Mouse (Mus musculus): ENCODE results near the gene Tle6. TPM values are rescaled to one million over a fixed set of nuclear protein-coding genes. Genes with fewer than 3 reads are reported as not detected.

The Tle6 gene
- total RNA-seq, 2 experiments from 2014 or later, result 4.1 to 5.0 TPM

DNA sequence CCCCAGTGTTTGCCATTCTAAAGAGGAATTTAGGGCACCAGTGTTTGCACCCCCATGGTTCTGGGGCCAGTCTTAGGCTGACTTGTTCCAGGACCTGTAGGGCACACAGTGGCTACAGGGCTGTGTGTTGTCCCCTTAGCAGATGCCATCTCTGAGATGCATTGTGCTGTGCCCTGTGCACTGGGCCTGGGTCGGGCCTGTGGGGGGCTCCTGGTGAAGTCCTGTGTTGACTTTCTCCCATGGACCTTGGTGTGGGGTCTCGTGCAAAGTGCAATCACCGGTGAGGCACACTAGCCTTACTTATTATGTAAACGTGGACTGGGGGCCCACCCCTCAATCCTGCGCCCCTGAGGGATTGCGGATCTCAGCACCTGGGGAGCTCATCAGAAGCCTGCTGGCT, 38.5 kb downstream of the Tle6 start:
- H3K4me3 ChIP-seq, result no peak overlapping the region
- TF ChIP-seq CTCF (conservative IDR thresholded peaks at IDR 0.05), result no peak
- no peak for DNase-seq (ENCODE audit: low spot score in 2 of 2)
- no peak overlapping the region for H3K27ac ChIP-seq

- no peak for DNase-seq (ENCODE audit: low spot score in 2 of 2)
- H3K4me3 ChIP-seq, result peak overlapping the region; percentile 82
- peak overlapping the region; percentile 99 for H3K27ac ChIP-seq
- TF ChIP-seq CTCF (conservative IDR thresholded peaks at IDR 0.05), result no peak
Measured at GRCm38 (mm10) chr10:81560719-81561459, 40.0 kb downstream of the Tle6 start.

DNA sequence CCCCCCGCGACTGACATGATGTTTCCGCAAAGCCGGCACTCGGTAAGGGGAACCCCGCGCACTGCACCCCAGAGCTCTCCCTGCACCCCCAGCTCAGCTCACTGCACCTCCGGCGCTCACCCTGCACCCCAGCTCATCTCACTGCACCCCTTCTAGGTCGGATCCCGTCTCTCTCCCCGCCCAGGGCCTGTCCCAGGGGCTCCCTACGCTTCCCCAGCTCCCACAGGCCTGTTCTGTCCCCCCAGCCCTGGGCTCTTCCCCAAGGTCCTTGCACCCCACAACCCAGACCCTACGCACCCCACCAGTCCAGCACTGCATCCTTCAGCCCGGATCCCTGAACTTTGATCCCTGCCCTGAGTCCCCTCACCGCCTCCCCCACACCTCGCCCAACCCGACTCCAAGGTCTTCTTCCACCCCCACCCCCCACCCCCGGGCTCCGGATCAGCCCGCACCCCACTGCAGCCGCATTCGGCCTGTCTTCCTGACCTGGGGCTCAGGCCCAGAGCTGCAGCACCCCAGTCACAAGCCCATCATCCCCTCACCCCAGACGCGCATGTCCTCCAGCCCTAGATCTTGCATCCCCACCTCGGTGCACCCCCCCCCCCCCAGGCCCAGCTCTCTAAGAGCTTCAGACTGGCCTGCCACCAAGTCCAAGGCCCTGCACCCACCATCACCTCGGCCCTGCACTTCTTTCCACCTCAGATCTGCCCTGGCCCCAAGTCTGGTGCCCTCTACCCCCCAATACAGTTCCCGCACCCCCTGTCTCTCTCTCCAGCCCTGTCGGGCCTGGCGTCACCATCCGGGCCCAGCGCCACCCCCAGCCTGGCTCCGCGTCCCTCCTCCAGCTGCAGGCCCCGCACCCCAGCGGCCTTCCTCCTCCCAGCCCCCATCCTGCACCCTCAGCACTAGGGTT, 41.0 kb downstream of the Tle6 start:
- peak; percentile 73 to 83 for DNase-seq (ENCODE audit: low spot score in 2 of 2)
- peak overlapping the region; percentile 99 for H3K27ac ChIP-seq

DNA sequence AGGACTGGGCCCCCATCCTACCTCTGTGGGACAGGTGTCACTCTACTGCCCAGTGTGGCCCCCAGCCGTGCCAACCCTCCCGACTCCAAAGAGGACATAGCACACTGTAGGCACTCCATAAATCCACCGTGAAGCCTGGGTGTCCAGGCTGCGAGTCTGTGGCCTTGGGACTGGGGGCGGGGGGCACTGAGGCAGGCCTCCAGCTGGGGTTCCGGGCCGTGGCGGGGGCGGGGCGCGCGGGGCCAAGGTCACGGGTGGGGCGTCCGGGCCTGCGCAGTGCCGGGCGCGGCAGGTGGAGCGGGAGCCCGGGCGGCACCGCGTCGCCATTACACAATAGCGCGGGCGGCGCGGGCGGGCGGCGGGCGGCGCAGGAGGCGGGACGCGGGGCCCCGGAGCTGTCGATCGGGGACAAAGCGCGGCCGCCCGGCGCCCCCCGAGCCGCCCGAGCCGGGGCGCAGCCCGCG, 41.7 kb downstream of the Tle6 start, which contains the start of gene Aes:
Gene Aes (plus strand): TSS at position 326 of the 464 bp plus-strand sequence.
- TF ChIP-seq CTCF (conservative IDR thresholded peaks at IDR 0.05), result no peak

More for the DNA sequence above, 41.0 kb downstream of the Tle6 start:
- no peak for TF ChIP-seq CTCF (conservative IDR thresholded peaks at IDR 0.05)
- peak overlapping the region; percentile 82 for H3K4me3 ChIP-seq

GRCm38 (mm10) chr10:81557491-81557890, 43.4 kb downstream of the Tle6 start:
- no peak overlapping the region for H3K4me3 ChIP-seq
- no peak overlapping the region for H3K27ac ChIP-seq
- no peak for DNase-seq (ENCODE audit: low spot score in 2 of 2)
- TF ChIP-seq CTCF (conservative IDR thresholded peaks at IDR 0.05), result no peak

More for the DNA sequence above, 41.7 kb downstream of the Tle6 start, which contains the start of gene Aes:
- peak within 1 kb of the TSS; percentile 82 for H3K4me3 ChIP-seq
- peak within 1 kb of the TSS; percentile 99 for H3K27ac ChIP-seq
- DNase-seq (ENCODE audit: low spot score in 2 of 2), result peak in 1 of 2 experiments; percentile 70

- H3K27ac ChIP-seq, result no peak overlapping the region
- peak; percentile 74 for TF ChIP-seq CTCF (conservative IDR thresholded peaks at IDR 0.05)
- DNase-seq (ENCODE audit: low spot score in 2 of 2), result no peak
- no peak overlapping the region for H3K4me3 ChIP-seq
Measured at GRCm38 (mm10) chr10:81556282-81556681, 44.6 kb downstream of the Tle6 start.

DNA sequence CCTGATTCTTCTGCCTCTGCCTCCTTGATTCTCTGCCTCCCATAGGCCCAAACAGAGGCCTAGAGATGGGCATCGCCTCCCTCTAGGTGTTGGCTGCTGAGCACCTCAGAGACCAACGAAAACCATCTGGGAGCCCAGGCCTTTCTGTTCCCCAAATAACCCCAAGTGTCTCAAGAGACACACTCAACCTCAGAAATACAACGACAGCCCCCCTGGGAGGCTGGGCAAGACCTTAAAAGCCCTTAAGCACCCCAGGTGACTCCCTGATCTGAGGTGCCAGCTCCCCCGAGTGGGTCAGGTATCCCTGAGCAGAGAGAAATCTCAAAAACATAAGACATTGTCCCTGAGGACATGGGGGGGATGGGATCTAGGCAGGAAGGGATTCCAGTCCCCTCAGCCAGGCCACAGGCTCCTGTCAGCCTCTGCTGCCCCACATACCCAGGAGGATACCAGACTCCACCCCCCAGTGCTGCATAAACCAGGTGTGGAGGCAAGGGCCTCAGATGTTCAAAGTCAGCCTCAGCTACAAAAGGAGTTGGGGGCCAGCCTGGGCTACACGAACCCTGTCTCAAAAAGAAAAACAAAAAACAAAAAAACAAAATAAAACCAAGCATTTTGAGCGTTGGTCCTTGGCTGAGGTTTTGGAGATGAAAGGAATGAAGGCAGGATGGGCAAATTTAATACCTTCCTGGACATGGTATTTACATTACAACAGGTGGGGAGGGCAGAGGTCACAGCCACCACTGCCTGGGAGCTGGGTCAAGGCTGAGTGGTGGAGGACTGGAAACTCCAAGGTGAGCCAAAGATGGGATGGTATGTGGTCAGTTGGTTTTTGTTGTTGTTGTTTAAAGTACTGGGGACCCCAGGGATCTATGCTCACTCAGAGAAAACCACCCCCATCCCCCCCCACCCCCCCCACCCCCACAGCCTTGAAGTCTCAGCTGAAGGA, 46.8 kb downstream of the Tle6 start:
- TF ChIP-seq CTCF (conservative IDR thresholded peaks at IDR 0.05), result no peak
- no peak for DNase-seq (ENCODE audit: low spot score in 2 of 2)
- Histone ChIP-seq H3K4me3 (no peak overlapping the region), H3K27ac (no peak overlapping the region)

DNA sequence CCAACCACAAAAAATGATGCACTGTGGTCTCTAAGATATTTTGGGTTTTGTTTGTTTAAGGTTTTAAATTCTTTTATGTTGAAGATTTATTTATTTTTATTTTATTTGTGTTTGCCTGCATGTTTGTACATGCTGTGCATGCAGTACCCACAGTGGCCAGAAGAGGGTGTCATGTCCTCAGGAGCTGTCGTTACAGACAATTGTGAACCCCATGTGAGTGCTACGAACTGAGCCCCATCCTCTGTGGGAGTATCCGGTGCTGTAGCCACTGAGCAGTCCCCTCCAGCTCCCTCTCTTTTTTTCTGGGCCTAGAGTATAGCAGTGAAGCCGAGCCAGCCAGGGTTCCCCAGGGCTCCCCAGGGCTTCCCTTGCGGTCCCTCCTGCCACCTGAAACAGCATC, 47.6 kb downstream of the Tle6 start:
- H3K4me3 ChIP-seq, result no peak overlapping the region
- DNase-seq (ENCODE audit: low spot score in 2 of 2), result no peak
- peak; percentile 77 for TF ChIP-seq CTCF (conservative IDR thresholded peaks at IDR 0.05)
- H3K27ac ChIP-seq, result no peak overlapping the region

- peak; percentile 89 for TF ChIP-seq CTCF (conservative IDR thresholded peaks at IDR 0.05)
- Histone ChIP-seq H3K4me3 (peak overlapping the region; percentile 20), H3K27ac (peak overlapping the region; percentile 75)
- peak; percentile 81 to 87 for DNase-seq (ENCODE audit: low spot score in 2 of 2)
Measured at GRCm38 (mm10) chr10:81551597-81552102, 49.2 kb downstream of the Tle6 start.

GRCm38 (mm10) chr10:81550257-81550656, 50.6 kb downstream of the Tle6 start:
- peak in 1 of 2 experiments; percentile 62 for DNase-seq (ENCODE audit: low spot score in 2 of 2)
- peak; percentile 86 for TF ChIP-seq CTCF (conservative IDR thresholded peaks at IDR 0.05)
- Histone ChIP-seq H3K4me3 (no peak overlapping the region), H3K27ac (no peak overlapping the region)

DNA sequence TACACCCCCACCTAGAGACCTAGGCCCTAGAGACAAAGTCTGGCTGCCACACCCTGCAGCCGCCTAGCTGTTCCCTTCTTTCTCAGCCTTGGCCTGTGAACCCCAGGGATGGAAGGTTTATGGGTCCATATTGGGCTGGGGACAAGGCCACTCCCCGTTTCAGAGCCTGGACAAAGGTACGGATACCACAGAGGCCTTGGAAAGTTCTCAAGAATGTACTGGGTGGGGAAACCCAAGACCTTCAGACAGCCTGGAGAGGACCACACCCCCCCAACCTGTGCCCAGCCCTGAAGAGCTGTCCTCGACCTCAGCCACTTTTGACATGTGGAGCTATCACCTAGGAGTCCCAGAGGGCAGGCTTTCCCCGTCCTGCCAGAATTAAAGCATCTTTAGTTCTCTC, 51.9 kb downstream of the Tle6 start:
- no peak for TF ChIP-seq CTCF (conservative IDR thresholded peaks at IDR 0.05)
- no peak overlapping the region for H3K4me3 ChIP-seq
- no peak overlapping the region for H3K27ac ChIP-seq

More for the DNA sequence above, 51.9 kb downstream of the Tle6 start:
- no peak for DNase-seq (ENCODE audit: low spot score in 2 of 2)
